Mouse (Mus musculus) neural tube, postnatal 0 days (tissue): ENCODE measurements around the gene Zbed4. TPM values are rescaled to one million over a fixed set of nuclear protein-coding genes. Genes with fewer than 3 reads are reported as not detected.

ENCODE experiments used
- polyA plus RNA-seq: library from polyadenylated mRNA; unstranded; fragments of >200 nt; fragmentation: Nextera tagmentation; extraction: Ambion mirVana; gene quantifications from 2 replicates; pipeline ENCODE4 v1.2.1, GENCODE M21; 2015

Gene Zbed4
- 5.0 and 5.1 TPM in 2 replicates for polyA plus RNA-seq

DNA sequence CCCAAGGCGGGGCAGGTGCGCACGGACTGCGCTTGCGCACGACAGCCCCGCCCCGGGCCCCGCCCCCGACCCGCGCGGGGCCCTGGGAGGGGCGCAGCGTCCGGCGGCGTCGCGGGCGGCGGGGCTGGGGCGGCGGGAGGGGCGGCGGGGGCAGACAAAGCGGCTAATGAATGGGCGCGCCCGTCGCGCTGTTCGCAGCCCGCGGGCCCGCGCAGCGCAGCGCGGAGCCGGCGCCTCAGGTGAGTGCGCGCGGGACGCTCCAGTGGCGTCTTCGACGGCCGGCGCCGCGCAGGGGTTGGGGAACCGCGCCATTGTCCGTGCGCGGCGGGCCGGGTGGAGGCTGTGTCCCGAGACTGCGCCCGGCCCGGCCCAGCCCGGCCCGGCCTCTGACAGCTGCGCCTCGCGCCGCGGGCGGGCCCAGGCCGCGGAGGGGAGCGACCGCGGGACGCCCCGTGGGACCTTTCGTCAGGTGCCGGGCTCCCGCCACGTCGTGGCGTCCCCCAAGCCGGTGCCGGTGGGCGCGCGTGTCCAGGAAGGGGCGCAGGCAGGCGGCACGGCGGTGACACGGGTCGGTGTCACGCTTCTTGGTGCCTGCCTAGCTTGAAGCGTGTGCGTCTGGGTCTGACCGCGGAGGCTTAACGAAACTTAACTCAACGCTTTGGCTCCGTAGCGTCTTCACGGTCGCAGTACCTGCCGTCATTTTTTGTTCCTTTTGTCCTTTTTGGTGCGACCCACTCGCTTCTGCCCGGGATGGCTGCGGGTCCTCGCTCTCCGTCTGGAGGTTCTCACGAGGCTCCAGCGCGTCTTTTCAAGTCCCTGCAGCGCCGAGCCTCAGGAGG is at the start of gene Zbed4:
Zbed4 (plus strand) TSS at position 97 of the 839 bp plus-strand sequence.

GRCm38 (mm10) chr15:88733834-88734571 is 17.5 kb upstream of the Zbed4 start, which contains the start of gene Brd1:
Gene Brd1 (minus strand): TSS chr15:88734233.

DNA sequence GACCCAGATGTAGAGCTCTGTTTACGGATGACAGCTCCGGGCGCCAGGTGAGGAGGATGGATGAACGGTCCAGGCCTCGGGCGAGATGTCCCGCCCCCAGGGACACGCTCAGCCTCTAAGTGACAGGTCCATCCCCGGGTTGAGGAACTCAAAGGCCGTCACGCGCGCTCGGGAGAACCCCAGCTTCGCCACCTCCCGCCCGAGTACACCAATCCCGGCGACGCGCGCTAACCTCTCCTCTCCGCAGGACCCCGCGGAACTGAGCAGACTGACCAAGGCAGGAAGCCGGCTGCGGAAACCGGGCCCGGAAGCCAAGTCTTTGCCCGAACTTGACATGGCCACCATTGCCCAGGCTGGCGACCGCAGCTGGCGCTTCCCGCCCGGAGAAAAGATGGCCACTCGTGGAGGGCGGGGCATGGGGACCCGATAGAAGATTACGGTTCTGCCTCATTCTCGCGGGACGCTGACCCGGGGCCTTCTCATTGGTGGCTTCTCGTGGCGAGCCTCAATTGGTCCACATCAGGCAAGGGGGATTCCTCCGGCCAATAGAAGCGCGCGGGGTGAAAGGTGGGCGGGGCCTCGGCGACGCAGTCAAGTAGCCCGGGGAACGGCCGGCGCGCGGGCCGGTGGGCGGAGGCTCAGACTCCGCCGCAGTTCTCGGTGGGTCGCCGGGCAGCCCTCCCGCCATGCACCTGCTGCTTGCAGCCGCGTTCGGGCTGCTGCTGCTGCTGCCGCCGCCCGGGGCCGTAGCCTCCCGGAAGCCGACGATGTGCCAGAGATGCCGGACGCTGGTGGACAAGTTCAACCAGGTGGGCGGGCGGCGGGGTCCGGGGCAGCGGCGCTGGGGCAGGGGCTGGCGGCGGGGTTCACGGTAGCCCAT is 67.8 kb downstream of the Zbed4 start, which contains the start of the genes Alg12 and Creld2:
Alg12 (minus strand) TSS at position 293 of the 880 bp plus-strand sequence.
Creld2 (plus strand) TSS at position 621 of the 880 bp plus-strand sequence.

Other genes starting within 250 kb of the Zbed4 start
- gene Zdhhc25, start 151.4 kb upstream of the Zbed4 start, polyA plus RNA-seq = not detected in 2 replicates
- gene Brd1, start 17.4 kb upstream of the Zbed4 start, polyA plus RNA-seq = 11.1 and 11.2 TPM in 2 replicates
- 7.0 and 7.9 TPM in 2 replicates for gene Alg12, start 67.7 kb downstream of the Zbed4 start, polyA plus RNA-seq
- gene Creld2, start 68.0 kb downstream of the Zbed4 start, polyA plus RNA-seq = 44.6 and 52.2 TPM in 2 replicates
- 73.8 and 74.6 TPM in 2 replicates for gene Pim3, start 110.5 kb downstream of the Zbed4 start, polyA plus RNA-seq
- 0.19 and 0.23 TPM in 2 replicates for gene Ttll8, start 202.8 kb downstream of the Zbed4 start, polyA plus RNA-seq
- 67.4 and 69.0 TPM in 2 replicates for gene Mlc1, start 227.3 kb downstream of the Zbed4 start, polyA plus RNA-seq
- not detected in 2 replicates for gene Mov10l1, start 231.2 kb downstream of the Zbed4 start, polyA plus RNA-seq